Mouse (Mus musculus) kidney, embryonic 15.5 days (tissue): ENCODE data around the gene Rab8a. TPM values are rescaled to one million over a fixed set of nuclear protein-coding genes. Genes with fewer than 3 reads are reported as not detected.

Experiments used
- ATAC-seq: fragments of 200-750 bp; cut with Nextera tagmentation; replicated peaks from 2 replicates; pipeline ENCODE4 v1.8.0; 2017; ENCODE audit warnings: moderate TSS enrichment; ENCODE audit not compliant: low FRiP score
- H3K27ac ChIP-seq: fragments of 300-500 bp; sonication (generic); 2 replicates; pipeline ENCODE4 v1.5.1; 2015; ENCODE audit warnings: mild to moderate bottlenecking, inconsistent platforms
- H3K27me3 ChIP-seq: fragments of 300-500 bp; sonication (generic); 2 replicates; pipeline ENCODE4 v1.6.1; 2015; ENCODE audit warnings: inconsistent platforms
- H3K36me3 ChIP-seq: fragments of 300-500 bp; sonication (generic); 2 replicates; pipeline ENCODE4 v1.6.1; 2015; ENCODE audit warnings: inconsistent platforms
- H3K4me1 ChIP-seq: fragments of 300-500 bp; sonication (generic); 2 replicates; pipeline ENCODE4 v1.6.1; 2015; ENCODE audit warnings: inconsistent platforms
- H3K4me2 ChIP-seq: fragments of 300-500 bp; sonication (generic); 2 replicates; pipeline ENCODE4 v1.6.1; 2015; ENCODE audit warnings: moderate library complexity, mild to moderate bottlenecking, inconsistent platforms
- H3K4me3 ChIP-seq: fragments of 300-500 bp; sonication (generic); replicated peaks from 2 replicates; pipeline ENCODE4 v1.5.1; 2015; ENCODE audit warnings: mild to moderate bottlenecking, inconsistent platforms
- H3K9ac ChIP-seq: fragments of 300-500 bp; sonication (generic); 2 replicates; pipeline ENCODE4 v1.6.1; 2015; ENCODE audit warnings: mild to moderate bottlenecking, inconsistent platforms
- H3K9me3 ChIP-seq: fragments of 300-500 bp; sonication (generic); replicated peaks from 2 replicates; pipeline ENCODE4 v1.6.1; 2016; ENCODE audit warnings: inconsistent platforms
- WGBS: fragments of 180-500 bp; shearing (Covaris S2); methylation state at CpG from one replicate; pipeline ENCODE4 v1.1.7; 2015; ENCODE audit warnings: mixed read lengths; 5-methylcytosine and 5-hydroxymethylcytosine counted together
- polyA plus RNA-seq: library from polyadenylated mRNA; unstranded; fragments of >200 nt; fragmentation: Nextera tagmentation; extraction: Ambion mirVana; gene quantifications from 2 replicates; pipeline ENCODE4 v1.2.1, GENCODE M21; 2015

The Rab8a gene
- polyA plus RNA-seq, 1 experiment from 2014 or later: 128 TPM

GRCm38 (mm10) chr8:72189417-72190214, 28.6 kb downstream of the Rab8a start, which contains the start of gene Hsh2d:
TSS of gene Hsh2d (plus strand) at chr8:72189638.
- H3K4me3 ChIP-seq: no peak within 1 kb of the TSS
- no peaks in the 10 kb centered on the region for H3K36me3 ChIP-seq
- H3K9me3 ChIP-seq: no peaks in the 10 kb centered on the region
- 67% methylated on average over 12 of the region's 12 CpGs for WGBS
- no peaks in the 10 kb centered on the region for H3K27me3 ChIP-seq
- no peak within 1 kb of the TSS for H3K27ac ChIP-seq
- H3K9ac ChIP-seq: no peak within 1 kb of the TSS
- no peak within 1 kb of the TSS for H3K4me2 ChIP-seq
- no peaks in the 10 kb centered on the region for H3K4me1 ChIP-seq
- no peak for ATAC-seq

GRCm38 (mm10) chr8:72190215-72190539, 29.2 kb downstream of the Rab8a start:
- no peaks in the 10 kb centered on the region for H3K4me1 ChIP-seq
- no peak for ATAC-seq
- no peaks in the 10 kb centered on the region for H3K36me3 ChIP-seq
- H3K4me2 ChIP-seq: no peak overlapping the region
- H3K9ac ChIP-seq: no peak overlapping the region
- H3K9me3 ChIP-seq: no peaks in the 10 kb centered on the region
- no peak overlapping the region for H3K27ac ChIP-seq
- no peaks in the 10 kb centered on the region for H3K27me3 ChIP-seq
- 92% methylated on average over 2 of the region's 2 CpGs for WGBS
- no peak overlapping the region for H3K4me3 ChIP-seq

GRCm38 (mm10) chr8:72192065-72192464, 31.1 kb downstream of the Rab8a start:
- Histone ChIP-seq H3K27ac (no peak overlapping the region), H3K9ac (no peak overlapping the region), H3K4me3 (no peak overlapping the region), H3K4me1 (no peaks in the 10 kb centered on the region), H3K9me3 (no peaks in the 10 kb centered on the region), H3K36me3 (no peaks in the 10 kb centered on the region), H3K27me3 (no peaks in the 10 kb centered on the region), H3K4me2 (no peak overlapping the region)
- no peak for ATAC-seq

- 67% methylated on average over 8 of the region's 8 CpGs for WGBS
- H3K9me3 ChIP-seq: peaks cover 6% of the 10 kb centered on the region; the same call in 1 of the 2 replicates
- no peaks in the 10 kb centered on the region for H3K27me3 ChIP-seq
- no peak overlapping the region for H3K9ac ChIP-seq
- H3K4me2 ChIP-seq: no peak overlapping the region
- H3K36me3 ChIP-seq: no peaks in the 10 kb centered on the region
- H3K4me1 ChIP-seq: no peaks in the 10 kb centered on the region
- no peak overlapping the region for H3K27ac ChIP-seq
- no peak for ATAC-seq
- H3K4me3 ChIP-seq: no peak overlapping the region
Observed at GRCm38 (mm10) chr8:72197997-72198396, 37.0 kb downstream of the Rab8a start.

- no peak overlapping the region for H3K27ac ChIP-seq
- no peaks in the 10 kb centered on the region for H3K4me1 ChIP-seq
- ATAC-seq: no peak
- no peak overlapping the region for H3K9ac ChIP-seq
- 80% methylated on average over 1 of the region's 1 CpGs for WGBS
- H3K4me2 ChIP-seq: no peak overlapping the region
- H3K36me3 ChIP-seq: no peaks in the 10 kb centered on the region
- H3K4me3 ChIP-seq: no peak overlapping the region
- H3K9me3 ChIP-seq: peaks cover 6% of the 10 kb centered on the region; the same call in 1 of the 2 replicates
- no peaks in the 10 kb centered on the region for H3K27me3 ChIP-seq
Observed at GRCm38 (mm10) chr8:72208582-72208981, 47.6 kb downstream of the Rab8a start.

GRCm38 (mm10) chr8:72210222-72210621, 49.2 kb downstream of the Rab8a start:
- no peak for ATAC-seq
- no peak overlapping the region for H3K4me3 ChIP-seq
- H3K27me3 ChIP-seq: peaks cover 8% of the 10 kb centered on the region; the same call in 1 of the 2 replicates
- H3K4me1 ChIP-seq: no peaks in the 10 kb centered on the region
- 75% methylated on average over 4 of the region's 4 CpGs for WGBS
- H3K9me3 ChIP-seq: no peaks in the 10 kb centered on the region
- no peaks in the 10 kb centered on the region for H3K36me3 ChIP-seq
- no peak overlapping the region for H3K4me2 ChIP-seq
- no peak overlapping the region for H3K9ac ChIP-seq
- no peak overlapping the region for H3K27ac ChIP-seq

GRCm38 (mm10) chr8:72210710-72211109, 49.7 kb downstream of the Rab8a start:
- WGBS: 68% methylated on average over 2 of the region's 2 CpGs
- ATAC-seq: no peak
- H3K4me2 ChIP-seq: no peak overlapping the region

GRCm38 (mm10) chr8:72211846-72212245, 50.8 kb downstream of the Rab8a start:
- ATAC-seq: no peak
- 78% methylated on average over 1 of the region's 1 CpGs for WGBS
- H3K4me3 ChIP-seq: no peak overlapping the region
- no peaks in the 10 kb centered on the region for H3K4me1 ChIP-seq
- no peak overlapping the region for H3K9ac ChIP-seq
- H3K36me3 ChIP-seq: no peaks in the 10 kb centered on the region
- peaks cover 13% of the 10 kb centered on the region; the same call in 1 of the 2 replicates for H3K27me3 ChIP-seq
- H3K27ac ChIP-seq: no peak overlapping the region
- no peak overlapping the region for H3K4me2 ChIP-seq
- H3K9me3 ChIP-seq: no peaks in the 10 kb centered on the region

More at GRCm38 (mm10) chr8:72210710-72211109, 49.7 kb downstream of the Rab8a start:
- H3K9ac ChIP-seq: no peak overlapping the region
- H3K4me3 ChIP-seq: no peak overlapping the region
- H3K36me3 ChIP-seq: no peaks in the 10 kb centered on the region
- no peaks in the 10 kb centered on the region for H3K9me3 ChIP-seq
- H3K4me1 ChIP-seq: no peaks in the 10 kb centered on the region
- H3K27me3 ChIP-seq: peaks cover 10% of the 10 kb centered on the region; the same call in 1 of the 2 replicates
- no peak overlapping the region for H3K27ac ChIP-seq

GRCm38 (mm10) chr8:72212751-72213150, 51.8 kb downstream of the Rab8a start, which contains the start of gene Cib3:
TSS of gene Cib3 (minus strand) at chr8:72212837.
- H3K9me3 ChIP-seq: no peaks in the 10 kb centered on the region
- peaks cover 15% of the 10 kb centered on the region; the same call in 1 of the 2 replicates for H3K27me3 ChIP-seq
- no peak within 1 kb of the TSS for H3K27ac ChIP-seq
- H3K9ac ChIP-seq: no peak within 1 kb of the TSS
- 53% methylated on average over 4 of the region's 4 CpGs for WGBS
- no peak within 1 kb of the TSS for H3K4me2 ChIP-seq
- no peak within 1 kb of the TSS for H3K4me3 ChIP-seq
- H3K36me3 ChIP-seq: no peaks in the 10 kb centered on the region
- ATAC-seq: no peak
- no peaks in the 10 kb centered on the region for H3K4me1 ChIP-seq

GRCm38 (mm10) chr8:72213536-72213935, 52.5 kb downstream of the Rab8a start, which contains the start of gene Gm11034:
TSS of gene Gm11034 (minus strand) at chr8:72213636.
- H3K9me3 ChIP-seq: no peaks in the 10 kb centered on the region
- no peak within 1 kb of the TSS for H3K27ac ChIP-seq
- peaks cover 15% of the 10 kb centered on the region; the same call in 1 of the 2 replicates for H3K27me3 ChIP-seq
- ATAC-seq: no peak
- H3K4me2 ChIP-seq: no peak within 1 kb of the TSS
- H3K9ac ChIP-seq: no peak within 1 kb of the TSS
- 73% methylated on average over 4 of the region's 4 CpGs for whole genome bisulfite sequencing
- no peaks in the 10 kb centered on the region for H3K36me3 ChIP-seq
- no peaks in the 10 kb centered on the region for H3K4me1 ChIP-seq
- no peak within 1 kb of the TSS for H3K4me3 ChIP-seq

GRCm38 (mm10) chr8:72215060-72215459, 54.1 kb downstream of the Rab8a start:
- Histone ChIP-seq H3K9me3 (no peaks in the 10 kb centered on the region), H3K27me3 (peaks cover 15% of the 10 kb centered on the region; the same call in 1 of the 2 replicates), H3K4me1 (no peaks in the 10 kb centered on the region), H3K27ac (no peak overlapping the region), H3K4me3 (no peak overlapping the region), H3K9ac (no peak overlapping the region), H3K36me3 (no peaks in the 10 kb centered on the region), H3K4me2 (no peak overlapping the region)
- ATAC-seq: no peak
- WGBS: 42% methylated on average over 2 of the region's 2 CpGs

GRCm38 (mm10) chr8:72215871-72216270, 54.9 kb downstream of the Rab8a start:
- peaks cover 7% of the 10 kb centered on the region for H3K4me1 ChIP-seq
- H3K4me2 ChIP-seq: no peak overlapping the region
- no peak overlapping the region for H3K27ac ChIP-seq
- peaks cover 15% of the 10 kb centered on the region; the same call in 1 of the 2 replicates for H3K27me3 ChIP-seq
- no peaks in the 10 kb centered on the region for H3K9me3 ChIP-seq
- no peak overlapping the region for H3K9ac ChIP-seq
- ATAC-seq: no peak
- 0 out of 2 replicates have a peak, but pooled peaks cover under 1% of the 10 kb centered on the region for H3K36me3 ChIP-seq
- H3K4me3 ChIP-seq: no peak overlapping the region
- WGBS: 35% methylated on average over 1 of the region's 1 CpGs
